In genomic region chr17:85454419-85454983, GRCm38 (mm10) we compare ENCODE assay signal across 10 mouse cellular contexts.
DNase-seq lines count a peak whose midpoint lies in the region; ATAC-seq lines count a peak whose summit lies in the region.
"Had no signal": no experiment of that assay in that cellular context is flagged by ENCODE, and none has a peak within 500 bp of the region (broad histone marks: within the 10 kb centered on the region; RNA-seq: fewer than 3 reads in every experiment).

No protein-coding gene starts in this region.

- no peak overlapping the region for H3K27ac ChIP-seq in embryonic facial prominence, embryonic 12.5 days
- H3K27ac ChIP-seq in midbrain, embryonic 15.5 days: peak overlapping the region; percentile 64
- H3K27ac ChIP-seq: liver, embryonic 13.5 days had no signal

- DNase-seq in kidney, postnatal 10 days: peak; percentile 15
- no peak for DNase-seq in kidney, adult 9 months
- peak; percentile 17 for DNase-seq in heart, postnatal 4 days
- no peak for DNase-seq in testis, postnatal 14 days (ENCODE audit: low spot score)
- no peak for DNase-seq in layer of hippocampus, adult 11-12 months (ENCODE audit: low spot score)
- DNase-seq in right cerebral cortex, postnatal 25 days: no peak
- DNase-seq: liver, embryonic 13.5 days had no signal

- no peak overlapping the region for H3K9ac ChIP-seq in embryonic facial prominence, embryonic 12.5 days
- H3K9ac ChIP-seq in midbrain, embryonic 15.5 days: no peak overlapping the region
- H3K9ac ChIP-seq: liver, embryonic 13.5 days had no signal

- ATAC-seq in embryonic facial prominence, embryonic 12.5 days (ENCODE audit: insufficient number of reproducible peaks, insufficient read depth, low FRiP score, low TSS enrichment): no peak
- peak; percentile 82 for ATAC-seq in midbrain, embryonic 15.5 days (replicated peaks)

- no peaks in the 10 kb centered on the region for H3K9me3 ChIP-seq in embryonic facial prominence, embryonic 12.5 days
- H3K9me3 ChIP-seq in midbrain, embryonic 15.5 days: no peaks in the 10 kb centered on the region
- H3K9me3 ChIP-seq: liver, embryonic 13.5 days had no signal

- H3K4me2 ChIP-seq in embryonic facial prominence, embryonic 12.5 days (replicated peaks): peak overlapping the region; percentile 34
- peak overlapping the region; percentile 32 for H3K4me2 ChIP-seq in midbrain, embryonic 15.5 days

- no peak overlapping the region for H3K4me3 ChIP-seq in embryonic facial prominence, embryonic 12.5 days
- H3K4me3 ChIP-seq in midbrain, embryonic 15.5 days: no peak overlapping the region
- H3K4me3 ChIP-seq: erythroblast, embryonic 14.5 days; liver, embryonic 13.5 days had no signal

- H3K36me3 ChIP-seq in embryonic facial prominence, embryonic 12.5 days: no peaks in the 10 kb centered on the region
- H3K36me3 ChIP-seq in midbrain, embryonic 15.5 days (replicated peaks): no peaks in the 10 kb centered on the region
- H3K36me3 ChIP-seq: liver, embryonic 13.5 days had no signal

- 2% methylated on average over 23 of the region's 23 CpGs for WGBS in embryonic facial prominence, embryonic 12.5 days
- WGBS in midbrain, embryonic 15.5 days: 2% methylated on average over 23 of the region's 23 CpGs

- peaks cover 65% of the 10 kb centered on the region for H3K27me3 ChIP-seq in embryonic facial prominence, embryonic 12.5 days
- peaks cover 87% of the 10 kb centered on the region for H3K27me3 ChIP-seq in midbrain, embryonic 15.5 days (replicated peaks)

- H3K4me1 ChIP-seq in embryonic facial prominence, embryonic 12.5 days: no peaks in the 10 kb centered on the region
- H3K4me1 ChIP-seq in midbrain, embryonic 15.5 days: peaks cover 13% of the 10 kb centered on the region

Comparison
In these comparisons a context has a peak if more than half of its experiments do, and no peak if none do; other contexts are left out.
1. DNase-seq: peak in kidney, postnatal 10 days (single experiment) and heart, postnatal 4 days (single experiment); none in kidney, adult 9 months (single experiment), testis, postnatal 14 days (single experiment), layer of hippocampus, adult 11-12 months (single experiment) and right cerebral cortex, postnatal 25 days (single experiment).